Mouse (Mus musculus) CH12.LX (cell line): ENCODE results near the gene Trim9.

ENCODE experiments used
- MAZ ChIP-seq: IDR thresholded peaks from 2 replicates; pipeline ENCODE4 v1.6.1; 2012; ENCODE audit warnings: low read depth, mild to moderate bottlenecking, inconsistent platforms, low read length, improper control_type of control experiment, moderate library complexity
- NRF1 ChIP-seq: IDR thresholded peaks from 2 replicates; pipeline ENCODE4 v1.6.1; 2014; ENCODE audit warnings: low read depth, mild to moderate bottlenecking, inconsistent platforms, low read length, improper control_type of control experiment, moderate library complexity
- PAX5 ChIP-seq: IDR thresholded peaks from 2 replicates; pipeline ENCODE4 v1.6.1; 2012; ENCODE audit warnings: low read length, inconsistent platforms, mixed read lengths

DNA sequence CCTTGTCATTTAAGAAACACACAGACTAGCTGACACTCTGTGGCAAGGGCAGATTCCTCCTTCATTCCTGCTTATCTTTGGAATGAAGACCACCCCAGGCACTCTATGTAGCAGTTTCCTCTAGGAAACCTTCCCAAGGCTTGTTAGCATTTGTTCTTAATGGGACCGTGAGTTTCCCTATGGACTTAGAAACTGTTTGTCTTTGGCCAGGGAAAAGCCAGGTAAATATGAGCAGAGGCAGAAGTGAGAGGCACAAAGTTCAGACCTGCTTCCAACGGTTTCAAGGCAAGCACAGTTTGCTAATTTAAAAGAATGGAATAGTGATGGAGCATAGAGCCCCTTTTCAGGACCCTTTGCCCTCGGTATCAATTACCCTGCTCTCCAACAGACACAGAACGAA, 124.1 kb downstream of the Trim9 start:
- TF ChIP-seq NRF1 = no peak
- no peak for TF ChIP-seq PAX5
- TF ChIP-seq MAZ = no peak
